Mouse (Mus musculus): ENCODE measurements around the gene Gsk3a. TPM values are rescaled to one million over a fixed set of nuclear protein-coding genes. Genes with fewer than 3 reads are reported as not detected.

Gsk3a gene
- polyA plus RNA-seq, 1 experiment from 2014 or later = 15.9 TPM

- no peak overlapping the region for H3K4me2 ChIP-seq (replicated peaks)
- H3K9ac ChIP-seq = no peak overlapping the region
- H3K36me3 ChIP-seq = peaks cover 17% of the 10 kb centered on the region
- H3K27me3 ChIP-seq = no peaks in the 10 kb centered on the region
- H3K4me1 ChIP-seq = peaks cover 5% of the 10 kb centered on the region
- WGBS = 85% methylated on average over 2 of the region's 2 CpGs
- H3K27ac ChIP-seq = no peak overlapping the region
- no peak for ATAC-seq (ENCODE audit: insufficient number of reproducible peaks, insufficient read depth, low FRiP score, low TSS enrichment)
- no peak overlapping the region for H3K4me3 ChIP-seq
- H3K9me3 ChIP-seq = no peaks in the 10 kb centered on the region
Observed at GRCm38 (mm10) chr7:25214172-25214571, 23.5 kb downstream of the Gsk3a start.

DNA sequence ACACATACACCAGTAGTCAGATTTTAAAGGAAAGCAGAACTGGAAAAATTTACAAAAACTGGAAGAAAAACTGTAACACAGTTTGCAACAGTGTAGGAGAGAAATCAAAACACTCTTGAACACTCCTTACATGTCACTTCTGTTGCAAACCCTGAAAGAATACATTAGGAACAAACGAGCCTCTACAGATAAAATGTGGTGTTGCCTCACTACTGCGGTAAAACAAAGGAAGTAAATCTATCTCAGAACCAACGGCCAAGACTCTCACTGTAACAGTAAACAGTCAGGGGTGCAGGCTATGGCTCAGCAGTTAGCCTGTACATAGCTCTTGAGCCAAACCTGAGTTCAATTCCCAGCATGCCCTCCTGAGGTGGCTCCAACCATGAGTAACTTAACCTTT lies 24.6 kb downstream of the Gsk3a start:
- Histone ChIP-seq H3K9ac (no peak overlapping the region), H3K27ac (no peak overlapping the region), H3K9me3 (no peaks in the 10 kb centered on the region), H3K4me1 (no peaks in the 10 kb centered on the region), H3K36me3 (peaks cover 25% of the 10 kb centered on the region), H3K4me3 (no peak overlapping the region), H3K27me3 (no peaks in the 10 kb centered on the region), H3K4me2 (replicated peaks) (no peak overlapping the region)
- ATAC-seq (ENCODE audit: insufficient number of reproducible peaks, insufficient read depth, low FRiP score, low TSS enrichment) = no peak
- WGBS = 79% methylated on average over 3 of the region's 3 CpGs

DNA sequence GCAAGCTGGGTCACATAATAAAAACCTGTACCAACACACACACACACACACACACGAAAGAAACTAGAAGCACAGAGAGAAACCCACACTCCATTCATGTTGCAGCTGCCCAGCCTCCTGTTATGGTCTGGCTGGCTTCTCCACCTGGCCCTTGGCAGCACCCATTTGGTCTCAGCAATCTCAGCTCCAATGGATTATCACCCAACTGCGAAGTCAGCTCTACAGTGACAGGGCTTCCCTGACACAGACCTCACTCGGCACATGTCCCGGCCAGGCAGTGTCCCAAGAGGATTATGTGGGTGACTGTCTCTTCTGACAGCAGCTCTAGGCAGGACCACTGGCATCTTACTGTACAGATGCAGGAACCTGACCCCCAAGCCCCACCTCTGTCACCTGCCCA lies 27.2 kb downstream of the Gsk3a start:
- peaks cover 33% of the 10 kb centered on the region for H3K36me3 ChIP-seq
- WGBS = 86% methylated on average over 4 of the region's 4 CpGs
- no peak overlapping the region for H3K4me3 ChIP-seq
- H3K9me3 ChIP-seq = no peaks in the 10 kb centered on the region
- H3K9ac ChIP-seq = no peak overlapping the region
- no peak overlapping the region for H3K4me2 ChIP-seq (replicated peaks)
- no peak overlapping the region for H3K27ac ChIP-seq
- ATAC-seq (ENCODE audit: insufficient number of reproducible peaks, insufficient read depth, low FRiP score, low TSS enrichment) = no peak
- H3K4me1 ChIP-seq = no peaks in the 10 kb centered on the region
- H3K27me3 ChIP-seq = no peaks in the 10 kb centered on the region

GRCm38 (mm10) chr7:25209161-25209622 lies 28.5 kb downstream of the Gsk3a start:
- no peak overlapping the region for H3K4me3 ChIP-seq
- ATAC-seq (ENCODE audit: insufficient number of reproducible peaks, insufficient read depth, low FRiP score, low TSS enrichment) = no peak
- 67% methylated on average over 3 of the region's 3 CpGs for WGBS
- H3K4me1 ChIP-seq = no peaks in the 10 kb centered on the region
- H3K36me3 ChIP-seq = peaks cover 34% of the 10 kb centered on the region
- H3K4me2 ChIP-seq (replicated peaks) = no peak overlapping the region
- H3K9ac ChIP-seq = no peak overlapping the region
- no peaks in the 10 kb centered on the region for H3K27me3 ChIP-seq
- no peaks in the 10 kb centered on the region for H3K9me3 ChIP-seq
- no peak overlapping the region for H3K27ac ChIP-seq

GRCm38 (mm10) chr7:25206094-25206830 lies 31.4 kb downstream of the Gsk3a start:
- Histone ChIP-seq H3K4me3 (no peak overlapping the region), H3K9me3 (no peaks in the 10 kb centered on the region), H3K4me2 (replicated peaks) (no peak overlapping the region), H3K27ac (no peak overlapping the region), H3K4me1 (no peaks in the 10 kb centered on the region), H3K36me3 (peaks cover 56% of the 10 kb centered on the region), H3K27me3 (no peaks in the 10 kb centered on the region), H3K9ac (no peak overlapping the region)
- ATAC-seq (ENCODE audit: insufficient number of reproducible peaks, insufficient read depth, low FRiP score, low TSS enrichment) = no peak
- WGBS = 85% methylated on average over 16 of the region's 16 CpGs

DNA sequence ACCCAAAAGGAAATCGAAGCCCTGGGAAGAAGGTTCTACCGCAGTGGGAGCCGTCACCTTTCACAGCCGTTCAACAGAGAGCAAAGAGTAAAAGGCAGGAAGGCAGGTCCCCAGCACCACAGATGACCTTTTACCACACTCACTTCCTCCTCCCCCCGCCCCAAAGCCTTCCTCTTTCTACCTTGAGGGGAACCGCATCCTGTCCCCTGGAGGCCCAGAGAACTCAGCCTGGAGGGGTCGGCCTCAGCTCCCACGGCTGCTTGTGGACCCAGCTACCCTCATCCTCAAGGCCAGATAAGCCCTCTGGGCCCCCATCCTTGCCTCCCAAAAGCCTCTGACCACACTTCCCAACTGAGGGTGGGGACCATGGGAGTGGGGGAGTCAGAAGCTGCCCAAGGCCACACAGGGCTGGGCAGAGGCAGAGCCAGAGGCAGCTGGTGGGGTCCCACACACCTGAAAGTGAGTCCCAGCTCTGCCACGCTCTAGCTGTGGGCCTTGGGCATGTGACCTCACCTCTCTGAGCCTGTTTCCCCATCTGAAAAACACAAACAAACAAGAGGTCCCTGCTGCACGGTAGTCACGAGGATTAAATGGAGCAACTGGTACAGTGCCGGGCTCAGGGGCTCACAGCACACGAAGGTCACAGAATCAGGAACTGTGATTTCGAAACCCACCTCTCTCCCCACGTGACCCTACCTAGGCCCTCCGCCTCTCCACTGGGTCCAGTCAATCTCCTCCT lies 32.1 kb downstream of the Gsk3a start:
- no peak for ATAC-seq (ENCODE audit: insufficient number of reproducible peaks, insufficient read depth, low FRiP score, low TSS enrichment)
- WGBS = 68% methylated on average over 16 of the region's 16 CpGs
- Histone ChIP-seq H3K4me3 (no peak overlapping the region), H3K4me2 (replicated peaks) (no peak overlapping the region), H3K9me3 (no peaks in the 10 kb centered on the region), H3K9ac (no peak overlapping the region), H3K27ac (no peak overlapping the region), H3K27me3 (no peaks in the 10 kb centered on the region), H3K4me1 (no peaks in the 10 kb centered on the region), H3K36me3 (peaks cover 51% of the 10 kb centered on the region)

- 83% methylated on average over 20 of the region's 20 CpGs for WGBS
- Histone ChIP-seq H3K9ac (no peak overlapping the region), H3K27me3 (no peaks in the 10 kb centered on the region), H3K36me3 (peaks cover 34% of the 10 kb centered on the region), H3K27ac (no peak overlapping the region), H3K4me1 (no peaks in the 10 kb centered on the region), H3K4me3 (no peak overlapping the region), H3K4me2 (replicated peaks) (no peak overlapping the region), H3K9me3 (no peaks in the 10 kb centered on the region)
- ATAC-seq (ENCODE audit: insufficient number of reproducible peaks, insufficient read depth, low FRiP score, low TSS enrichment) = no peak
Observed at GRCm38 (mm10) chr7:25203624-25204023, 34.0 kb downstream of the Gsk3a start.

DNA sequence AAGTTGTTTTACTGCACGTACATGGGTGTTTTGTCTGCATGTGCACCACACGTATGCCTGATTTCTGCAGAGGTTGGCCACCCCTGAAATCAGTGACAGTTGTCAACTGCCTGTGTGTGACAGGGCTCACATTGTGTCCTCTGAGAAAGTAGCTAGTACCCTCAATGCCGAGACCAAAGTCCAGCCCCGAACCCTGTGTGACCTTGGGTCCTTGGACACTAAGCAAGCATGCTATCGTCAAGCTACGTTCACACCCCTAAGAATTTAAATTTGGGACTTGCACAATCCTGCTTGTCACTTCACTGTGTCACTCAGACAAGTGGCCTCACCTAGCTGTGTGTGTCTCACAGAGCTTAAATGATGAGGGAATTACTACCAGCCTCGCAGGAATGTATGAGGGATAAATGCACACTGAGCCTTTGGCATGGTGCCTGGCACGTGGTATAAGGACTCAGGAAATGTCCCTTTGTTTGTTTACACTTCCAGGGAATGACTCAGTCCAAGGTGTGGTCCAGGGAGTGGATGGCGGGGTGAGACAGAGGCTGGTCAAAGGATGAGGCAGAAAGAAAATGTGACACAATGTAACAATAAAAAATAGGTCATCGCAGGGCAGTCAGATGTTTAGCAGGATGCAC lies 40.1 kb downstream of the Gsk3a start:
- no peaks in the 10 kb centered on the region for H3K4me1 ChIP-seq
- H3K4me2 ChIP-seq (replicated peaks) = no peak overlapping the region
- no peak overlapping the region for H3K9ac ChIP-seq
- peaks cover 10% of the 10 kb centered on the region for H3K36me3 ChIP-seq
- 73% methylated on average over 10 of the region's 10 CpGs for WGBS
- no peak overlapping the region for H3K27ac ChIP-seq
- H3K9me3 ChIP-seq = no peaks in the 10 kb centered on the region
- no peak overlapping the region for H3K4me3 ChIP-seq
- H3K27me3 ChIP-seq = no peaks in the 10 kb centered on the region; the same call in 1 of the 2 replicates
- no peak for ATAC-seq (ENCODE audit: insufficient number of reproducible peaks, insufficient read depth, low FRiP score, low TSS enrichment)

- Histone ChIP-seq H3K4me2 (replicated peaks) (no peak overlapping the region), H3K4me1 (no peaks in the 10 kb centered on the region), H3K9ac (no peak overlapping the region), H3K27ac (no peak overlapping the region), H3K4me3 (no peak overlapping the region), H3K36me3 (no peaks in the 10 kb centered on the region), H3K9me3 (no peaks in the 10 kb centered on the region), H3K27me3 (no peaks in the 10 kb centered on the region; the same call in 1 of the 2 replicates)
- ATAC-seq (ENCODE audit: insufficient number of reproducible peaks, insufficient read depth, low FRiP score, low TSS enrichment) = no peak
- WGBS = 89% methylated on average over 9 of the region's 9 CpGs
Observed at GRCm38 (mm10) chr7:25196107-25196506, 41.5 kb downstream of the Gsk3a start.

GRCm38 (mm10) chr7:25195148-25195547 lies 42.5 kb downstream of the Gsk3a start:
- Histone ChIP-seq H3K27ac (no peak overlapping the region), H3K4me2 (replicated peaks) (no peak overlapping the region), H3K9me3 (no peaks in the 10 kb centered on the region), H3K36me3 (no peaks in the 10 kb centered on the region), H3K9ac (no peak overlapping the region), H3K4me3 (no peak overlapping the region), H3K27me3 (no peaks in the 10 kb centered on the region; the same call in 1 of the 2 replicates), H3K4me1 (no peaks in the 10 kb centered on the region)
- WGBS = 67% methylated on average over 3 of the region's 3 CpGs
- ATAC-seq (ENCODE audit: insufficient number of reproducible peaks, insufficient read depth, low FRiP score, low TSS enrichment) = no peak

DNA sequence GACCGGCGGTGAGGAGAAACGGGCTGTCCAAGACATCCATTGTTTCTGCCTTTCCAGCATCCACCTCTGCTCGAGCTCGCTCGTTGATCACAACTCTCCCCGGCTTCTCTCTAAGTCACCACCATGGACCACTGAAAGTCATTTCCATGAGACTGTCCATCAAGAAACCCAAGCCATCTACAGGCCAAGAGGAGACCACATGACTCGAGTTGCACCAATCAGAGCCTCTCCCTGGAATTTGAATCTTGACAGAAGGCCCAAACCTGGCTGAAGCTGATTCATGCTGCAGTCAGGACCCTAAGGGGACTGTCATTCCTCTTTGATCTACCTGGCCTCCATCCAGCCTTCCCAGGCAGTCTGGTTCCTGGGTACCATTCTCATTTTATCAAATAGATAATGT lies 45.5 kb downstream of the Gsk3a start:
- H3K27me3 ChIP-seq = no peaks in the 10 kb centered on the region; the same call in 1 of the 2 replicates
- H3K36me3 ChIP-seq = no peaks in the 10 kb centered on the region
- no peak overlapping the region for H3K27ac ChIP-seq
- H3K9me3 ChIP-seq = no peaks in the 10 kb centered on the region
- H3K4me1 ChIP-seq = no peaks in the 10 kb centered on the region
- H3K4me3 ChIP-seq = no peak overlapping the region
- 79% methylated on average over 8 of the region's 8 CpGs for WGBS
- ATAC-seq (ENCODE audit: insufficient number of reproducible peaks, insufficient read depth, low FRiP score, low TSS enrichment) = no peak
- H3K9ac ChIP-seq = no peak overlapping the region
- H3K4me2 ChIP-seq (replicated peaks) = no peak overlapping the region

DNA sequence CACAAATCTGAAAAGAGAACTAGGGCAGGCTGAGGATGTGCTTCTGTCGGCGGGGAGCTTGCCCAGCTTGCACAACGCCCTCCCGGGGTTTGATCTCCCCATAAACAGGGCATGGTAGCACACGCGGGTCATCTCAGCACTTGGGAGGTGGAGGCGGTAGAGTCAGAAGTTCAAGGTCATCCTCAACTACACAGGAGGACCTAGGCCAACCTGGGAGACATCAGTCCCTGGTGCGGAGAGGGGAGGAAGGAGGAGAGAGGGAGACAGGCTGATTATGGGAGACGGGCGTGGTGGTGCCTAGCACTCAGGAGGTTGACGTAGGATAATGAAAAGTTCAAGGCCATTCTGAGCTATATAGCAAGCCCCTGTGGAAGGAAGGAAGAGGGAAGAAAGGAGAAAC lies 46.8 kb downstream of the Gsk3a start:
- no peak overlapping the region for H3K27ac ChIP-seq
- no peak overlapping the region for H3K4me2 ChIP-seq (replicated peaks)
- H3K9ac ChIP-seq = no peak overlapping the region
- no peak overlapping the region for H3K4me3 ChIP-seq
- 84% methylated on average over 11 of the region's 11 CpGs for WGBS
- no peak for ATAC-seq (ENCODE audit: insufficient number of reproducible peaks, insufficient read depth, low FRiP score, low TSS enrichment)
- no peaks in the 10 kb centered on the region; the same call in 1 of the 2 replicates for H3K27me3 ChIP-seq
- H3K9me3 ChIP-seq = no peaks in the 10 kb centered on the region
- H3K36me3 ChIP-seq = no peaks in the 10 kb centered on the region
- H3K4me1 ChIP-seq = no peaks in the 10 kb centered on the region
